Mouse (Mus musculus) heart, postnatal 0 days (tissue): ENCODE measurements around the gene Ropn1l.

Source experiments
- CTCF ChIP-seq: IDR thresholded peaks from 2 replicates; pipeline ENCODE4 v1.5.1; 2016; ENCODE audit warnings: antibody characterized with exemption, control low read depth, low read depth
- EP300 ChIP-seq: IDR thresholded peaks from 2 replicates; pipeline ENCODE4 v1.6.1; 2016; ENCODE audit warnings: antibody characterized with exemption, low read depth

DNA sequence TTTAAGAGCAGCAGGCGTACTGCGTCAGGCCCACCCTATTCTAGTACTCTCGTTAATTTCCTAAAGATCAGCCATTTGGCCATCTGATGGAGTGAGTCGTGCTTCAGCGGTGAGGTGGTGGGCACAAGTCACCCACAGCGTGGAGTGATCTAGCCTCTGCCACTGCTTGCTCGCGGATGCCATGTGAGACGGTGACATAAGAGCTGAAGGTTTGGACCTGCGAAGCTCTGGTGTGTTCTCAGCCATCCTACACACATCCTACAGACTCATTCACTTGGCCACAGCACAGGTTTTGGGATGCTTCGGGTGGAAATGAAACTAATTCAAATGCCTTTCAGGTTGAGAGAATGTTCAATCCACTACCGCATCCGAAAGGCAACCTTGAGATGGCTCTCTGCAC lies 54.8 kb downstream of the Ropn1l start:
- no peak for TF ChIP-seq CTCF
- no peak for TF ChIP-seq EP300
